Mouse (Mus musculus): ENCODE results near the gene Crtam. TPM values are rescaled to one million over a fixed set of nuclear protein-coding genes. Genes with fewer than 3 reads are reported as not detected.

Gene Crtam
- polyA plus RNA-seq, 1 experiment from 2014 or later = 0.08 TPM

GRCm38 (mm10) chr9:40949039-40949615 is 55.3 kb downstream of the Crtam start:
- Histone ChIP-seq H3K27me3 (replicated peaks; ENCODE audit: control insufficient read depth, insufficient read depth, low read length) (no peaks in the 10 kb centered on the region), H3K27ac (ENCODE audit: low read depth, low read length) (no peak overlapping the region), H3K9me3 (replicated peaks; ENCODE audit: control insufficient read depth, low read length) (no peaks in the 10 kb centered on the region), H3K4me1 (ENCODE audit: control insufficient read depth, insufficient read depth, low read length) (peaks cover 5% of the 10 kb centered on the region; the same call in 1 of the 2 replicates), H3K4me3 (ENCODE audit: low read depth, low read length) (no peak overlapping the region), H3K9ac (ENCODE audit: low read length) (0 out of 2 replicates have a peak overlapping the region, but pooled peaks have one; percentile 0), H3K4me2 (ENCODE audit: low read length) (peak overlapping the region; percentile 41), H3K36me3 (ENCODE audit: control insufficient read depth, insufficient read depth, low read length) (no peaks in the 10 kb centered on the region)
- DNase-seq (ENCODE audit: low spot score) (peak; percentile 44), ATAC-seq (peak; percentile 57)
- WGBS = 36% methylated on average over 18 of the region's 18 CpGs

GRCm38 (mm10) chr9:40948473-40948872 is 56.0 kb downstream of the Crtam start:
- Histone ChIP-seq H3K4me1 (ENCODE audit: control insufficient read depth, insufficient read depth, low read length) (peaks cover 5% of the 10 kb centered on the region; the same call in 1 of the 2 replicates), H3K4me3 (ENCODE audit: low read depth, low read length) (no peak overlapping the region), H3K4me2 (ENCODE audit: low read length) (no peak overlapping the region), H3K27ac (ENCODE audit: low read depth, low read length) (no peak overlapping the region), H3K36me3 (ENCODE audit: control insufficient read depth, insufficient read depth, low read length) (no peaks in the 10 kb centered on the region), H3K9me3 (replicated peaks; ENCODE audit: control insufficient read depth, low read length) (no peaks in the 10 kb centered on the region), H3K27me3 (replicated peaks; ENCODE audit: control insufficient read depth, insufficient read depth, low read length) (no peaks in the 10 kb centered on the region), H3K9ac (ENCODE audit: low read length) (no peak overlapping the region)
- 96% methylated on average over 6 of the region's 6 CpGs for WGBS
- ATAC-seq (no peak), DNase-seq (ENCODE audit: low spot score) (no peak)

GRCm38 (mm10) chr9:40947131-40947530 is 57.3 kb downstream of the Crtam start:
- no peak overlapping the region for H3K27ac ChIP-seq (ENCODE audit: low read depth, low read length)
- H3K36me3 ChIP-seq (ENCODE audit: control insufficient read depth, insufficient read depth, low read length) = no peaks in the 10 kb centered on the region
- WGBS = 82% methylated on average over 4 of the region's 4 CpGs
- H3K4me3 ChIP-seq (ENCODE audit: low read depth, low read length) = no peak overlapping the region
- DNase-seq (ENCODE audit: low spot score) = no peak
- peaks cover 5% of the 10 kb centered on the region; the same call in 1 of the 2 replicates for H3K4me1 ChIP-seq (ENCODE audit: control insufficient read depth, insufficient read depth, low read length)
- no peak overlapping the region for H3K4me2 ChIP-seq (ENCODE audit: low read length)
- H3K9ac ChIP-seq (ENCODE audit: low read length) = no peak overlapping the region
- H3K27me3 ChIP-seq (replicated peaks; ENCODE audit: control insufficient read depth, insufficient read depth, low read length) = no peaks in the 10 kb centered on the region
- no peaks in the 10 kb centered on the region for H3K9me3 ChIP-seq (replicated peaks; ENCODE audit: control insufficient read depth, low read length)
- no peak for ATAC-seq

- 64% methylated on average over 7 of the region's 7 CpGs for WGBS
- peak; percentile 27 for DNase-seq (ENCODE audit: low spot score)
- Histone ChIP-seq H3K4me1 (ENCODE audit: control insufficient read depth, insufficient read depth, low read length) (no peaks in the 10 kb centered on the region), H3K27me3 (replicated peaks; ENCODE audit: control insufficient read depth, insufficient read depth, low read length) (no peaks in the 10 kb centered on the region), H3K4me3 (ENCODE audit: low read depth, low read length) (no peak overlapping the region), H3K36me3 (ENCODE audit: control insufficient read depth, insufficient read depth, low read length) (no peaks in the 10 kb centered on the region), H3K9ac (ENCODE audit: low read length) (no peak overlapping the region), H3K4me2 (ENCODE audit: low read length) (no peak overlapping the region), H3K27ac (ENCODE audit: low read depth, low read length) (no peak overlapping the region), H3K9me3 (replicated peaks; ENCODE audit: control insufficient read depth, low read length) (no peaks in the 10 kb centered on the region)
- no peak for ATAC-seq
Measured at GRCm38 (mm10) chr9:40937425-40937824, 67.0 kb downstream of the Crtam start.

GRCm38 (mm10) chr9:40933323-40933722 is 71.1 kb downstream of the Crtam start:
- Histone ChIP-seq H3K27me3 (replicated peaks; ENCODE audit: control insufficient read depth, insufficient read depth, low read length) (no peaks in the 10 kb centered on the region), H3K9me3 (replicated peaks; ENCODE audit: control insufficient read depth, low read length) (no peaks in the 10 kb centered on the region), H3K36me3 (ENCODE audit: control insufficient read depth, insufficient read depth, low read length) (no peaks in the 10 kb centered on the region), H3K4me1 (ENCODE audit: control insufficient read depth, insufficient read depth, low read length) (0 out of 2 replicates have a peak, but pooled peaks cover under 1% of the 10 kb centered on the region), H3K27ac (ENCODE audit: low read depth, low read length) (no peak overlapping the region), H3K4me2 (ENCODE audit: low read length) (no peak overlapping the region), H3K9ac (ENCODE audit: low read length) (no peak overlapping the region), H3K4me3 (ENCODE audit: low read depth, low read length) (no peak overlapping the region)
- ATAC-seq = no peak
- DNase-seq (ENCODE audit: low spot score) = no peak
- 65% methylated on average over 3 of the region's 3 CpGs for WGBS

GRCm38 (mm10) chr9:40927351-40927980 is 77.0 kb downstream of the Crtam start:
- Histone ChIP-seq H3K9me3 (replicated peaks; ENCODE audit: control insufficient read depth, low read length) (no peaks in the 10 kb centered on the region), H3K9ac (ENCODE audit: low read length) (no peak overlapping the region), H3K36me3 (ENCODE audit: control insufficient read depth, insufficient read depth, low read length) (no peaks in the 10 kb centered on the region), H3K4me2 (ENCODE audit: low read length) (no peak overlapping the region), H3K27me3 (replicated peaks; ENCODE audit: control insufficient read depth, insufficient read depth, low read length) (no peaks in the 10 kb centered on the region), H3K4me3 (ENCODE audit: low read depth, low read length) (no peak overlapping the region), H3K27ac (ENCODE audit: low read depth, low read length) (no peak overlapping the region), H3K4me1 (ENCODE audit: control insufficient read depth, insufficient read depth, low read length) (peaks cover 8% of the 10 kb centered on the region; the same call in 1 of the 2 replicates)
- ATAC-seq (no peak), DNase-seq (ENCODE audit: low spot score) (peak; percentile 65)
- 32% methylated on average over 17 of the region's 17 CpGs for WGBS

Other genes starting within 250 kb of the Crtam start
- gene Hspa8, start 203.6 kb downstream of the Crtam start, polyA plus RNA-seq (2014; fragmentation: Nextera tagmentation; extraction: Ambion mirVana) = 3,062 and 3,353 TPM in 2 replicates
- 1.2 and 1.3 TPM in 2 replicates for gene Bsx, start 130.5 kb downstream of the Crtam start, polyA plus RNA-seq (2014; fragmentation: Nextera tagmentation; extraction: Ambion mirVana)
- gene Jhy, start 40.5 kb downstream of the Crtam start, polyA plus RNA-seq (2014; fragmentation: Nextera tagmentation; extraction: Ambion mirVana) = 0.42 and 0.99 TPM in 2 replicates
- 13.8 and 18.1 TPM in 2 replicates for gene Ubash3b, start 157.1 kb upstream of the Crtam start, polyA plus RNA-seq (2014; fragmentation: Nextera tagmentation; extraction: Ambion mirVana)